Comparison of ENCODE assay signal across 8 mouse cellular contexts in the genomic region with DNA sequence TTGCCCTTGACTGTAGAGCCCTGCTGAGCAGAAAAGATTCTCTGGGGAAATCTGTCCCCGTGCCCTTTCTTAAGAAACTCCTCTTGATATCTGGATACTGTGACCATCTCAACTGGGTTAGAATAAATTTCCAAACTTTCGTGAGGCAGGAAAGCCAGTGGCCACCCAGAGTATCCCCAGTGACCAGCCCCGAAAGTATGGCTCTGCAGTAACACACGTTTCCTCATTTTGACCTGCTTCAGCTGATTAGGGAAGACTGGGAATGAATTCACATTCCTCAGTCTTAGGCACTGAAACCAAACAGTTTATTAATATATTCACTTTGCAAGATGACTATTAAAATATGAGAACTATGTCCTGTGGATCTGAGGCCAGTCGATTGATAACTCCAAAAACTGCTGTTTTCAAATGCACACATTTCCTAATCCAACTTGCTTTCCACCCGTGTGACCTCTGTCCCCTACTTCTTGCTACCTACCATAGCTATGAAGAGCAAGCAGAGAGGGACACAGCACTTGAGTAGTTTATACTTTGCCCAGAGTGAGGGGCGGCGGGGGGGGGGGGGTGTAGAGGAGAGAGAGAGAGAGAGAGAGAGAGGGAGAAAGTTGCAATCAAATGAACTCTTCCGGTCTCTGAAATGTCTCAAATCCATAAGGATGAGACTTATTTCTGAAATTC. TPM values are rescaled to one million over a fixed set of nuclear protein-coding genes. Genes with fewer than 3 reads are reported as not detected.
DNase-seq lines count a peak whose midpoint lies in the region; ATAC-seq and TF ChIP-seq lines count a peak whose summit lies in the region.

No protein-coding gene starts in this region.

- H3K27ac ChIP-seq in bone marrow macrophage, adult 2 months (ENCODE audit: insufficient read depth, low read depth, low read length), result no peak overlapping the region
- H3K27ac ChIP-seq in hindbrain, embryonic 11.5 days (ENCODE audit: low read depth, low read length), result no peak overlapping the region

- peaks cover 3% of the 10 kb centered on the region; the same call in 1 of the 2 replicates for H3K27me3 ChIP-seq in hindbrain, embryonic 11.5 days (ENCODE audit: control insufficient read depth, insufficient read depth, low read length)

- peak overlapping the region; percentile 83 for H3K4me2 ChIP-seq in hindbrain, embryonic 11.5 days (replicated peaks; ENCODE audit: low read depth, low read length)

- no peak for TF ChIP-seq CTCF in bone marrow macrophage, adult 2 months (IDR thresholded peaks at IDR 0.05; ENCODE audit: low read depth, low read length)

- H3K9me3 ChIP-seq in hindbrain, embryonic 11.5 days (ENCODE audit: control insufficient read depth, low read length), result no peaks in the 10 kb centered on the region

- DNase-seq in adrenal gland, adult 2 months, result peak; percentile 55
- no peak for DNase-seq in adrenal gland, postnatal 10 days
- DNase-seq in hindbrain, embryonic 11.5 days (ENCODE audit: low spot score), result peak; percentile 26
- peak; percentile 21 for DNase-seq in lung, postnatal 10 days
- peak; percentile 33 for DNase-seq in yolk sac, embryonic 10.5 days (ENCODE audit: low spot score)
- DNase-seq in right cerebral cortex, adult 18-20 months, result no peak
- DNase-seq in embryo, embryonic 10.5 days (ENCODE audit: low spot score), result no peak

- ATAC-seq in hindbrain, embryonic 11.5 days (ENCODE audit: low FRiP score), result no peak

- no peak for TF ChIP-seq POLR2A in bone marrow macrophage, adult 2 months (IDR thresholded peaks at IDR 0.05; ENCODE audit: borderline replicate concordance, low read depth, low read length)

- no peaks in the 10 kb centered on the region for H3K4me1 ChIP-seq in bone marrow macrophage, adult 2 months (ENCODE audit: control insufficient read depth, insufficient read depth, low read length)
- peaks cover 2% of the 10 kb centered on the region; the same call in 1 of the 2 replicates for H3K4me1 ChIP-seq in hindbrain, embryonic 11.5 days (replicated peaks; ENCODE audit: control insufficient read depth, insufficient read depth, low read length)

- no peaks in the 10 kb centered on the region for H3K36me3 ChIP-seq in hindbrain, embryonic 11.5 days (ENCODE audit: control insufficient read depth, insufficient read depth, low read length)

- WGBS in hindbrain, embryonic 11.5 days, result 38% methylated on average over 9 of the region's 9 CpGs

- peak overlapping the region; percentile 73; the same call in 1 of the 2 replicates for H3K9ac ChIP-seq in hindbrain, embryonic 11.5 days (ENCODE audit: low read depth, low read length)

- peak overlapping the region; percentile 60 for H3K4me3 ChIP-seq in bone marrow macrophage, adult 2 months (ENCODE audit: insufficient read depth, low read length)
- H3K4me3 ChIP-seq in hindbrain, embryonic 11.5 days (ENCODE audit: low read depth, low read length), result peak overlapping the region; percentile 49

RNA-seq across cellular contexts. Expression of a gene that starts 1.0 kb away (rescaled TPM):
- 10 to 100 TPM; 17.1 to 17.4 TPM for total RNA-seq in adrenal gland, adult 2 months (2021)
- polyA plus RNA-seq in adrenal gland, adult 2 months (2012; rRNA removed), result 3.7 and 4.2 TPM in 2 replicates
- total RNA-seq in adrenal gland, postnatal 10 days (2021), result 10 to 100 TPM; 11.9 to 20.4 TPM
- polyA plus RNA-seq in bone marrow macrophage, adult 2 months (2012; ENCODE audit: insufficient read depth, insufficient read length, missing spikeins), result 0.58 and 1.5 TPM in 2 replicates
- 27.1 and 35.0 TPM in 2 replicates for polyA plus RNA-seq in hindbrain, embryonic 11.5 days (2014; fragmentation: Nextera tagmentation; extraction: Ambion mirVana)

Comparison
In these comparisons a context has a peak if more than half of its experiments do, and no peak if none do; other contexts are left out.
1. DNase-seq: peak in adrenal gland, adult 2 months (single experiment), hindbrain, embryonic 11.5 days (single experiment), lung, postnatal 10 days (single experiment) and yolk sac, embryonic 10.5 days (single experiment); none in adrenal gland, postnatal 10 days (single experiment), right cerebral cortex, adult 18-20 months (single experiment) and embryo, embryonic 10.5 days (single experiment).